Mouse (Mus musculus) CH12.LX (cell line): Measurements from ENCODE around the gene Vmn1r54.

Experiments used
- CHD2 ChIP-seq: IDR thresholded peaks from 2 replicates; pipeline ENCODE4 v1.6.1; 2011; ENCODE audit warnings: low read length, improper control_type of control experiment
- CTCF ChIP-seq, 2 experiments: IDR thresholded peaks in 1 of 2; conservative IDR thresholded peaks in 1 of 2; 2 replicates each; pipeline ENCODE4 v1.5.1; 2011 to 2012; ENCODE audit warnings: low read depth in 2 of 2, low read length in 2 of 2, improper control_type of control experiment in 1 of 2, inconsistent platforms in 1 of 2, mild to moderate bottlenecking in 1 of 2, moderate library complexity in 1 of 2
- E2F4 ChIP-seq: IDR thresholded peaks from 2 replicates; pipeline ENCODE4 v1.6.1; 2011; ENCODE audit warnings: low read depth, low read length, improper control_type of control experiment; ENCODE audit not compliant: insufficient replicate concordance
- GABPA ChIP-seq: IDR thresholded peaks from 2 replicates; pipeline ENCODE4 v1.6.1; 2012; ENCODE audit warnings: low read depth, low read length, improper control_type of control experiment, inconsistent platforms; ENCODE audit not compliant: insufficient replicate concordance
- JUND ChIP-seq: conservative IDR thresholded peaks from 2 replicates; pipeline ENCODE4 v1.6.1; 2011; ENCODE audit warnings: low read depth, low read length, improper control_type of control experiment
- MAFK ChIP-seq: IDR thresholded peaks from 2 replicates; pipeline ENCODE4 v1.6.1; 2011; ENCODE audit warnings: low read length, improper control_type of control experiment; ENCODE audit not compliant: insufficient replicate concordance
- MAZ ChIP-seq: IDR thresholded peaks from 2 replicates; pipeline ENCODE4 v1.6.1; 2012; ENCODE audit warnings: low read depth, mild to moderate bottlenecking, inconsistent platforms, low read length, improper control_type of control experiment, moderate library complexity
- MYC ChIP-seq: IDR thresholded peaks from 2 replicates; pipeline ENCODE4 v1.6.1; 2011; ENCODE audit warnings: low read depth, mild to moderate bottlenecking, improper control_type of control experiment, low read length
- NRF1 ChIP-seq: IDR thresholded peaks from 2 replicates; pipeline ENCODE4 v1.6.1; 2014; ENCODE audit warnings: low read depth, mild to moderate bottlenecking, inconsistent platforms, low read length, improper control_type of control experiment, moderate library complexity
- POLR2A ChIP-seq: IDR thresholded peaks from 2 replicates; pipeline ENCODE4 v1.6.1; 2011; ENCODE audit warnings: low read depth, mild to moderate bottlenecking, improper control_type of control experiment, low read length
- POLR2AphosphoS2 ChIP-seq: IDR thresholded peaks from 2 replicates; pipeline ENCODE4 v1.6.1; 2011; ENCODE audit warnings: low read depth, low read length, improper control_type of control experiment
- TBP ChIP-seq: conservative IDR thresholded peaks from 2 replicates; pipeline ENCODE4 v1.6.1; 2011; ENCODE audit warnings: low read depth, low read length, improper control_type of control experiment
- ZC3H11A ChIP-seq: IDR thresholded peaks from 2 replicates; pipeline ENCODE4 v1.6.1; 2012; ENCODE audit warnings: low read depth, mild to moderate bottlenecking, inconsistent platforms, low read length, improper control_type of control experiment
- ZKSCAN1 ChIP-seq: IDR thresholded peaks from 2 replicates; pipeline ENCODE4 v1.6.1; 2012; ENCODE audit warnings: low read depth, inconsistent platforms, low read length, improper control_type of control experiment, borderline replicate concordance

DNA sequence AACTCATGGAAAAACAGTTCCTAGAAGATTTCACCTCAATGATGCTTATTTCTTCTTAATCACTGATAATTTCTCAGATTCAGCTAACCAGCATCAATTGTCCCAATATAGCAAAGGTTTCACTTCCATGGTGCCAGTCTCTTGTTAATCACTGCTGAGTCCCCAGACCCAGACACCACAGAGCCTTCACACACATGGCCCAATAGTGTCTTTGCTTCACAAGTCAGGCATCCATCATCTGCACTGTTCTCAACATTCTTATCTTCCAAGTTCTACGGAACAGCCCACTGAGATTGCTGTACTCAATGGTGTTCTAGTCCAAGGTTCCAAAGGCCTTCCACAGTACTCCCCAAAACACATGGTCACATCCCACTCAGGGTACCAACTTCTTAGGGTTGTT lies 54.8 kb downstream of the Vmn1r54 start, which contains the start of gene BC048671:
- TF ChIP-seq POLR2A (no peak), CTCF (conservative IDR thresholded peaks at IDR 0.05 in 1 of 2, IDR thresholded peaks at IDR 0.05 in 1 of 2; ENCODE audit: low read depth in 2 of 2, low read length in 2 of 2) (no peak), TBP (no peak), MAFK (no peak), POLR2AphosphoS2 (no peak), ZKSCAN1 (no peak), MYC (no peak), ZC3H11A (no peak), E2F4 (no peak), NRF1 (no peak), CHD2 (no peak), MAZ (no peak), JUND (no peak), GABPA (no peak)
